Mouse (Mus musculus) lung, postnatal 0 days (tissue): ENCODE data around the gene Selenoo.

ENCODE experiments used
- CTCF ChIP-seq: IDR thresholded peaks from 2 replicates; pipeline ENCODE4 v1.5.1; 2016; ENCODE audit warnings: antibody characterized with exemption, mild to moderate bottlenecking
- EP300 ChIP-seq: IDR thresholded peaks from 2 replicates; pipeline ENCODE4 v1.6.1; 2016; ENCODE audit warnings: antibody characterized with exemption, mild to moderate bottlenecking, control low read depth

DNA sequence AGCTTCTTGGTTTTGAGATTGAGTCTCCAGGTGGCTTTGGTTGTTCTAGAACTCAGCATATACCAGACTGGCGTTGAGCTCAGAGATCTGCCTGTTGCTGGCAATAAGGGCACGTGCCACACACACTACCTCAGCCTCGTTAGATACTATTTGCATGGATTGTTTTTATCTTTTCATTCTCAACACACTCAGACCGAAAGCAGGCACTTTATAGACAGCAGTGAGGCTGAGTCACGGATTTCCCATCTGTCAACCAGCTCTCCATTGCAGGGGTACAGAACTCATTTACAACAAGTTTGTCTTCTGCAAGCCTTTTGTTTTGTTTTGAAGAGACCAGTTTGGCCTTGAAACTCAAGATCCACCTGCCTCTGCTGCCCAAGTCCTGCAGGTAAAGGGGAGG is 8.6 kb downstream of the Selenoo start:
- TF ChIP-seq CTCF = no peak
- no peak for TF ChIP-seq EP300
